Mouse (Mus musculus): ENCODE measurements around the gene Limk1.

- TF ChIP-seq CTCF (conservative IDR thresholded peaks at IDR 0.05; ENCODE audit: low read length) (no peak), POU5F1 (IDR thresholded peaks at IDR 0.05; ENCODE audit: borderline replicate concordance, low read length) (no peak)
Measured at GRCm38 (mm10) chr5:134647394-134647793, 41.0 kb downstream of the Limk1 start.

Measured in E14TG2a.4 (cell line).